Mouse (Mus musculus) embryonic facial prominence, embryonic 11.5 days (tissue): ENCODE results near the gene Neurl2. TPM values are rescaled to one million over a fixed set of nuclear protein-coding genes. Genes with fewer than 3 reads are reported as not detected.

Experiments used
- ATAC-seq: fragments of 200-750 bp; cut with Nextera tagmentation; replicated peaks from 2 replicates; pipeline ENCODE4 v1.8.0; 2017; ENCODE audit warnings: low read depth; ENCODE audit not compliant: insufficient number of reproducible peaks, low FRiP score, low TSS enrichment
- DNase-seq: peaks from one replicate; pipeline ENCODE4 v3.0.0-alpha.2; 2015; ENCODE audit warnings: low spot score
- H3K27ac ChIP-seq: fragments of 300-500 bp; sonication (generic); replicated peaks from 2 replicates; pipeline ENCODE4 v1.5.1; 2014; ENCODE audit warnings: mild to moderate bottlenecking, low read depth, low read length, control low read depth
- H3K27me3 ChIP-seq: fragments of 300-500 bp; sonication (generic); 2 replicates; pipeline ENCODE4 v1.6.1; 2014; ENCODE audit warnings: mild to moderate bottlenecking, low read length, moderate library complexity, mixed read lengths; ENCODE audit not compliant: control insufficient read depth, insufficient read depth
- H3K36me3 ChIP-seq: fragments of 300-500 bp; sonication (generic); replicated peaks from 2 replicates; pipeline ENCODE4 v1.6.1; 2014; ENCODE audit warnings: low read depth, mild to moderate bottlenecking, low read length, moderate library complexity, mixed read lengths; ENCODE audit not compliant: control insufficient read depth, insufficient read depth
- H3K4me1 ChIP-seq: fragments of 300-500 bp; sonication (generic); 2 replicates; pipeline ENCODE4 v1.6.1; 2014; ENCODE audit warnings: low read length, mixed read lengths; ENCODE audit not compliant: control insufficient read depth, insufficient read depth
- H3K4me2 ChIP-seq: fragments of 300-500 bp; sonication (generic); 2 replicates; pipeline ENCODE4 v1.6.1; 2014; ENCODE audit warnings: low read depth, mild to moderate bottlenecking, control low read depth, low read length, moderate library complexity
- H3K4me3 ChIP-seq: fragments of 300-500 bp; sonication (generic); 2 replicates; pipeline ENCODE4 v1.5.1; 2014; ENCODE audit warnings: low read depth, low read length, control low read depth
- H3K9ac ChIP-seq: fragments of 300-500 bp; sonication (generic); replicated peaks from 2 replicates; pipeline ENCODE4 v1.6.1; 2014; ENCODE audit warnings: mild to moderate bottlenecking, control low read depth, low read length
- H3K9me3 ChIP-seq: fragments of 300-500 bp; sonication (generic); replicated peaks from 2 replicates; pipeline ENCODE4 v1.6.1; 2016; ENCODE audit warnings: mild to moderate bottlenecking, low read length, inconsistent platforms, mixed read lengths; ENCODE audit not compliant: control insufficient read depth
- WGBS: fragments of 180-500 bp; shearing (Covaris S2); extraction: QIAGEN DNeasy Blood & Tissue Kit; methylation state at CpG from one replicate; pipeline ENCODE4 v1.1.7; 2014; 5-methylcytosine and 5-hydroxymethylcytosine counted together
- polyA plus RNA-seq: library from polyadenylated mRNA; unstranded; fragments of >200 nt; fragmentation: Nextera tagmentation; extraction: Ambion mirVana; gene quantifications from 2 replicates; pipeline ENCODE4 v1.2.1, GENCODE M21; 2014

Gene Neurl2
- polyA plus RNA-seq, 1 experiment from 2014 or later: 3.0 TPM

DNA sequence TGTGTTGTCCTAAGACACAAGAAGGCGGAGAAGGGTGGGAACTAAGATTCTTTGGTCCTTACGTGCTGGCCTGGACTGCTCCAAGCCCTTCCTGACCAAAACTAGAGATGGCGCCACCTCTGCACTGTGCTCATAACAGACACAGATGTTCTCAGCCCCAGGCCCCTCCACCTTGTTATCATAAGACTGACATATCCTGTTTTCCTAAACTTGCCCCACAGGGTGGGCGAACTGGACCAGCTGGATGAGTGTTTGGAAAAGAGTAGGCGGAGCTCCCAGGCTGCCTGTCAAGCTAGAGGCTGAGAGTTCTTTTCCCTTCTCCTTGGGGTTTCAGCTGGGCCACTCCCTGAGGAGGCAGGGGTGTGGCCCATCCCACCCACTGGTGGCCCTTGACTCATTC, 15.6 kb downstream of the Neurl2 start:
- H3K36me3 ChIP-seq: no peaks in the 10 kb centered on the region; the same call in 1 of the 2 replicates

DNA sequence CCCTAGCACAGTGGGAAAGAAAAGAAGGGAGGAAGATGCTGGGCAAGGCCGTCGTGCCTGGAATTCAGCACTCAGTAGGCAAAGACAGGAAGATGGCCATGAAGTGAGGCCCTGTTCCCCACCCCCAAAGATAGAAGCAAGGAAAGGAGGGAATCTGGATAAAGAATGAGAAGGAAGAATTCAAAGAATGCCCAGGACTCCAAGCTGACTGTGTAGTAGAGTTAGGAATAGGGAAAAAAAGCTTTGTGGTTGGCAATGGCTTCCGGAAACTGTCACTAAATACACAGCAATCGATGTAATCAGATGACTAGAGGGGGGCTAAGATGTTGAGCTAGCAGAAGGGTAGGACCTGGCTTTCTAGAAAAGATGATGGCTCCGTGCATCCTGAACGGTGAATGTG, 16.1 kb downstream of the Neurl2 start:
- no peak overlapping the region for H3K4me2 ChIP-seq
- no peaks in the 10 kb centered on the region; the same call in 1 of the 2 replicates for H3K36me3 ChIP-seq
- DNase-seq (no peak), ATAC-seq (no peak)
- no peak overlapping the region for H3K9ac ChIP-seq
- H3K4me1 ChIP-seq: no peaks in the 10 kb centered on the region
- no peaks in the 10 kb centered on the region for H3K9me3 ChIP-seq
- H3K27me3 ChIP-seq: no peaks in the 10 kb centered on the region
- no peak overlapping the region for H3K4me3 ChIP-seq
- H3K27ac ChIP-seq: no peak overlapping the region
- 84% methylated on average over 6 of the region's 6 CpGs for whole genome bisulfite sequencing

More for the DNA sequence above, 15.6 kb downstream of the Neurl2 start:
- Histone ChIP-seq H3K9ac (no peak overlapping the region), H3K4me2 (no peak overlapping the region), H3K4me1 (no peaks in the 10 kb centered on the region), H3K27me3 (no peaks in the 10 kb centered on the region), H3K27ac (no peak overlapping the region), H3K4me3 (no peak overlapping the region), H3K9me3 (no peaks in the 10 kb centered on the region)
- WGBS: 48% methylated on average over 5 of the region's 5 CpGs
- ATAC-seq (no peak), DNase-seq (peak; percentile 22)

- Histone ChIP-seq H3K9me3 (no peaks in the 10 kb centered on the region), H3K27ac (no peak overlapping the region), H3K36me3 (no peaks in the 10 kb centered on the region; the same call in 1 of the 2 replicates), H3K27me3 (no peaks in the 10 kb centered on the region), H3K4me2 (no peak overlapping the region), H3K9ac (no peak overlapping the region), H3K4me3 (no peak overlapping the region), H3K4me1 (no peaks in the 10 kb centered on the region)
- DNase-seq: no peak
- WGBS: 93% methylated on average over 8 of the region's 8 CpGs
- no peak for ATAC-seq
Observed at GRCm38 (mm10) chr2:164815821-164816220, 17.4 kb downstream of the Neurl2 start.

DNA sequence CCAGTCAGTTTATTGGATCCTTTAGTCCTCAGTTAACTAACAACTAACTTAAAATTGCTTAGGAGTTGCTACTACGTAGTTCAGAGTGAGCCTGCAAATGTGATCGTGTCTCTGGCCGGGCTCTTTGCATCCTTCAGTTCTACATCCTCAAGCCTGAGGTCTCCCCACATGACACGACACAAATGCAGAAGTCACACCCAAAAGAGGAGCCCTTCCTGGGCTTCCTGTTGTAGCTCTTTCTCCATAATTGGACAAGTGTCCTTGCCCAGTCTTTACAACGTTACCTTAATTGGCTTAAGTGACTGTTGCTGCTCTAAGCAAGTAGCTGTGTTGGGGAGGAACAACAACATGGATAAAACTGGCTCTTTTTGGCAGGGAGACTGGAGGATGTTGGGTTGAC, 17.9 kb downstream of the Neurl2 start:
- H3K27ac ChIP-seq: no peak overlapping the region
- no peak for ATAC-seq

GRCm38 (mm10) chr2:164813557-164813956, 19.7 kb downstream of the Neurl2 start:
- Histone ChIP-seq H3K9me3 (no peaks in the 10 kb centered on the region), H3K27ac (no peak overlapping the region), H3K27me3 (no peaks in the 10 kb centered on the region), H3K4me1 (no peaks in the 10 kb centered on the region), H3K4me2 (no peak overlapping the region), H3K36me3 (no peaks in the 10 kb centered on the region), H3K9ac (no peak overlapping the region), H3K4me3 (no peak overlapping the region)
- ATAC-seq (no peak), DNase-seq (no peak)
- 61% methylated on average over 2 of the region's 2 CpGs for WGBS

More for the DNA sequence above, 17.9 kb downstream of the Neurl2 start:
- no peaks in the 10 kb centered on the region for H3K9me3 ChIP-seq
- H3K27me3 ChIP-seq: no peaks in the 10 kb centered on the region
- WGBS: 88% methylated on average over 5 of the region's 5 CpGs
- H3K9ac ChIP-seq: no peak overlapping the region
- no peak overlapping the region for H3K4me2 ChIP-seq
- no peak overlapping the region for H3K4me3 ChIP-seq
- DNase-seq: no peak
- H3K4me1 ChIP-seq: no peaks in the 10 kb centered on the region
- H3K36me3 ChIP-seq: no peaks in the 10 kb centered on the region

DNA sequence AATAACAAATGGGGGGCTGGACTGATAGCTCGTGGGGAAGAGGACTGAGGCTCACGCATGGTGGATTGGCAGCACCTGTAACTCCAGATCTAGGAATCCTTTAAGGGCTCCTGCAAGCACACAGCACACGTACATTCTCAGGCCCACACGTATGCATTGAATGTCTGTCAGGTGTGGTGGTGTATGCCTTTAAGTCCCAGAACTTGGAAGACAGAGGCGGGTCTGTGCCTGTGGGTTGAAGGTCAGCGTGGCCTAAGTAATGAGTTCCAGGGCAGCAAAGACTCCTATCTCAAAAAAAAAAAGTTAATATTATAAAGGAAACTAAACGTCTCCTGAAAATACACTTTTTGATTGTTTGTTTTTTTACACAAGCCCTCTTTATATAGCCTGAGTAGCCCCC, 26.6 kb downstream of the Neurl2 start:
- WGBS: 71% methylated on average over 7 of the region's 7 CpGs
- no peaks in the 10 kb centered on the region for H3K27me3 ChIP-seq
- no peak overlapping the region for H3K9ac ChIP-seq
- H3K4me2 ChIP-seq: no peak overlapping the region
- H3K9me3 ChIP-seq: no peaks in the 10 kb centered on the region
- no peak for ATAC-seq
- no peak overlapping the region for H3K4me3 ChIP-seq
- no peaks in the 10 kb centered on the region; the same call in 1 of the 2 replicates for H3K36me3 ChIP-seq
- H3K27ac ChIP-seq: no peak overlapping the region
- no peaks in the 10 kb centered on the region for H3K4me1 ChIP-seq
- DNase-seq: no peak

DNA sequence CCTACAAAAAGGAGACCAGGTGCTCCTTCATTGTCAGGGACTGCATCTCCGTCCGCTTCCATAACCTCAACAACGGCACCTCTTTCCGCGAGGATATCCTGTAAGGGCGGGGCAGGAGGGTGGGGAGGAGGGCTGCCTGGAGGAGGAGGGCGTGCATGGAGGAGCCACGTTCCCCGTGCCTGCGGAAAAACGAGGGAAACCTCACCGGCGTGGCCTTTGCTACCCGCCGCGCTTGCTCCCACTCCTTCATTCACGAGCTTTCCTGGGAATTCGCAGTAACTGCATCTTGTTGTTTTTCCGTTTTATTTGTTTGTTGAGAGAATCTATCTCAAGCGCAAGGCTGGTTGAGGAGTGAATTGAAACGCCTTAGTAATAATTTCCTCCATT, 27.9 kb downstream of the Neurl2 start:
- peak; percentile 65; the same call in 1 of the 2 replicates for ATAC-seq
- no peaks in the 10 kb centered on the region for H3K4me1 ChIP-seq
- H3K4me2 ChIP-seq: peak overlapping the region; percentile 83
- H3K9me3 ChIP-seq: no peaks in the 10 kb centered on the region
- WGBS: 2% methylated on average over 21 of the region's 21 CpGs
- no peaks in the 10 kb centered on the region for H3K27me3 ChIP-seq
- peak overlapping the region; percentile 81 for H3K4me3 ChIP-seq
- H3K36me3 ChIP-seq: no peaks in the 10 kb centered on the region; the same call in 1 of the 2 replicates
- DNase-seq: no peak
- H3K9ac ChIP-seq: peak overlapping the region; percentile 69
- H3K27ac ChIP-seq: peak overlapping the region; percentile 23; the same call in 1 of the 2 replicates

GRCm38 (mm10) chr2:164804533-164805331, 28.5 kb downstream of the Neurl2 start, which contains the start of the genes Acot8 and Zswim3:
Gene Acot8, minus strand, starts transcription at chr2:164804882.
Gene Zswim3, plus strand, starts transcription at chr2:164805098.
- no peaks in the 10 kb centered on the region for H3K27me3 ChIP-seq
- ATAC-seq: peak; percentile 93
- H3K27ac ChIP-seq: peak within 1 kb of the TSS; percentile 28
- WGBS: under 1% methylated on average over 47 of the region's 47 CpGs
- no peaks in the 10 kb centered on the region; the same call in 1 of the 2 replicates for H3K36me3 ChIP-seq
- DNase-seq: peak; percentile 99
- peak within 1 kb of the TSS; percentile 83 for H3K4me2 ChIP-seq
- H3K9me3 ChIP-seq: no peaks in the 10 kb centered on the region
- H3K4me1 ChIP-seq: no peaks in the 10 kb centered on the region
- H3K4me3 ChIP-seq: peak within 1 kb of the TSS; percentile 81
- peak within 1 kb of the TSS; percentile 79 for H3K9ac ChIP-seq
